Mouse (Mus musculus): ENCODE results near the gene Usb1.

The Usb1 gene

GRCm38 (mm10) chr8:95336363-95336762 lies 4.3 kb downstream of the Usb1 start:
- DNase-seq = no peak

- peak; percentile 46 for DNase-seq
These were observed 9.6 kb downstream of the Usb1 start for GRCm38 (mm10) chr8:95341721-95342120.

- DNase-seq = no peak
These were observed 12.6 kb downstream of the Usb1 start for GRCm38 (mm10) chr8:95344668-95345067.

GRCm38 (mm10) chr8:95346643-95347545 lies 14.8 kb downstream of the Usb1 start:
- DNase-seq = peak; percentile 45

GRCm38 (mm10) chr8:95348356-95348755 lies 16.3 kb downstream of the Usb1 start:
- DNase-seq = no peak

GRCm38 (mm10) chr8:95348811-95349630 lies 16.9 kb downstream of the Usb1 start:
- DNase-seq = peak; percentile 49

GRCm38 (mm10) chr8:95351461-95351860 lies 19.4 kb downstream of the Usb1 start:
- DNase-seq = no peak

GRCm38 (mm10) chr8:95352151-95352870 lies 20.2 kb downstream of the Usb1 start, which contains the start of gene Mmp15:
Mmp15 (plus strand) TSS chr8:95352268.
- peak; percentile 44 for DNase-seq

- DNase-seq = no peak
These were observed 21.1 kb downstream of the Usb1 start for GRCm38 (mm10) chr8:95352871-95353866.

- no peak for DNase-seq
These were observed 22.5 kb downstream of the Usb1 start for GRCm38 (mm10) chr8:95354606-95355005.

GRCm38 (mm10) chr8:95358550-95359411 lies 26.7 kb downstream of the Usb1 start:
- DNase-seq = no peak

GRCm38 (mm10) chr8:95360181-95361015 lies 28.3 kb downstream of the Usb1 start:
- DNase-seq = no peak

GRCm38 (mm10) chr8:95361016-95361341 lies 28.9 kb downstream of the Usb1 start:
- DNase-seq = no peak

GRCm38 (mm10) chr8:95362272-95362671 lies 30.2 kb downstream of the Usb1 start:
- no peak for DNase-seq

- no peak for DNase-seq
These were observed 31.8 kb downstream of the Usb1 start for GRCm38 (mm10) chr8:95363849-95364248.

- DNase-seq = no peak
These were observed 37.7 kb downstream of the Usb1 start for GRCm38 (mm10) chr8:95369581-95370326.

- no peak for DNase-seq
These were observed 41.4 kb downstream of the Usb1 start for GRCm38 (mm10) chr8:95373389-95374002.

GRCm38 (mm10) chr8:95374429-95374828 lies 42.3 kb downstream of the Usb1 start:
- DNase-seq = no peak
